In genomic region chr9:102975887-102976286, GRCm38 (mm10) we compare ENCODE assay signal across 22 mouse cellular contexts. TPM values are rescaled to one million over a fixed set of nuclear protein-coding genes. Genes with fewer than 3 reads are reported as not detected.
A peak's percentile ranks its signal among the peaks of the same experiment; 100 is the strongest.
DNase-seq lines count a peak whose midpoint lies in the region; ATAC-seq and TF ChIP-seq lines count a peak whose summit lies in the region.
"Had no signal": no experiment of that assay in that cellular context is flagged by ENCODE, and none has a peak within 500 bp of the region (broad histone marks: within the 10 kb centered on the region; RNA-seq: fewer than 3 reads in every experiment).

No protein-coding gene starts in this region.

- peak; percentile 77 for TF ChIP-seq EP300 in liver, postnatal 0 days (IDR thresholded peaks at IDR 0.05; ENCODE audit: low read depth)

- no peaks in the 10 kb centered on the region for H3K27me3 ChIP-seq in liver, adult 2 months (ENCODE audit: control insufficient read depth, insufficient read depth, low read length)
- no peaks in the 10 kb centered on the region for H3K27me3 ChIP-seq in liver, embryonic 11.5 days (replicated peaks; ENCODE audit: control insufficient read depth, insufficient read depth, low read length)
- H3K27me3 ChIP-seq in liver, postnatal 0 days (ENCODE audit: insufficient read depth, low read length), result no peaks in the 10 kb centered on the region
- H3K27me3 ChIP-seq in neural tube, embryonic 11.5 days (ENCODE audit: control insufficient read depth, insufficient read depth, low read length), result no peaks in the 10 kb centered on the region
- H3K27me3 ChIP-seq: CH12.LX, Patski had no signal

- H3K4me2 ChIP-seq in liver, embryonic 11.5 days, result no peak overlapping the region
- H3K4me2 ChIP-seq in liver, postnatal 0 days (ENCODE audit: low read depth, low read length), result no peak overlapping the region
- H3K4me2 ChIP-seq in neural tube, embryonic 11.5 days (ENCODE audit: low read depth), result no peak overlapping the region

- peaks cover 26% of the 10 kb centered on the region for H3K4me1 ChIP-seq in liver, adult 2 months (ENCODE audit: control insufficient read depth, insufficient read depth, low read length)
- H3K4me1 ChIP-seq in liver, embryonic 11.5 days (replicated peaks; ENCODE audit: control insufficient read depth, insufficient read depth, low read length), result no peaks in the 10 kb centered on the region
- H3K4me1 ChIP-seq in liver, postnatal 0 days (ENCODE audit: insufficient read depth), result peaks cover 24% of the 10 kb centered on the region
- H3K4me1 ChIP-seq in neural tube, embryonic 11.5 days (ENCODE audit: control insufficient read depth, insufficient read depth, low read length), result no peaks in the 10 kb centered on the region

- no peaks in the 10 kb centered on the region for H3K9me3 ChIP-seq in liver, embryonic 11.5 days (ENCODE audit: control insufficient read depth, low read length)
- no peaks in the 10 kb centered on the region for H3K9me3 ChIP-seq in liver, postnatal 0 days (ENCODE audit: low read length)
- no peaks in the 10 kb centered on the region for H3K9me3 ChIP-seq in neural tube, embryonic 11.5 days (ENCODE audit: control insufficient read depth, low read length)
- H3K9me3 ChIP-seq: G1E had no signal

- peak overlapping the region; percentile 63 for H3K27ac ChIP-seq in liver, adult 2 months (replicated peaks; ENCODE audit: insufficient read depth, low read depth, low read length)
- no peak overlapping the region for H3K27ac ChIP-seq in liver, embryonic 11.5 days (ENCODE audit: low read depth, low read length)
- no peak overlapping the region for H3K27ac ChIP-seq in liver, postnatal 0 days (ENCODE audit: low read depth)
- no peak overlapping the region for H3K27ac ChIP-seq in neural tube, embryonic 11.5 days (ENCODE audit: low read depth, low read length)

- peak; percentile 92 for DNase-seq in liver, adult 2 months (ENCODE audit: extremely low read depth, low read depth, low spot score)
- no peak for DNase-seq in liver, embryonic 11.5 days (ENCODE audit: low spot score)
- no peak for DNase-seq in liver, postnatal 0 days
- no peak for DNase-seq in liver
- DNase-seq in neural tube, embryonic 11.5 days (ENCODE audit: low spot score), result peak; percentile 3
- no peak for DNase-seq in neural tube, embryonic 10.5 days (ENCODE audit: extremely low spot score, low spot score)
- DNase-seq: adrenal gland, adult 2 months; adrenal gland, adult 8-10 months; adrenal gland, postnatal 10 days; adrenal gland, postnatal 14 days; adrenal gland, postnatal 25 days; adrenal gland, postnatal 36 days; B cell, adult 2 months; cerebellum, adult 11 months; cerebellum, adult 11-12 months; cerebellum, adult 18-20 months had no signal

- no peak for ATAC-seq in liver, embryonic 11.5 days (replicated peaks; ENCODE audit: low FRiP score)
- peak; percentile 40 for ATAC-seq in liver, postnatal 0 days
- no peak for ATAC-seq in neural tube, embryonic 11.5 days (ENCODE audit: insufficient read depth, low FRiP score, low TSS enrichment)
- ATAC-seq: activated CD4-positive, CD25-positive, alpha-beta regulatory T cell, adult 4 months; CD4-positive, CD25-positive, alpha-beta regulatory T cell, adult 4 months; Patski had no signal

- no peak for TF ChIP-seq CTCF in liver, adult 2 months (IDR thresholded peaks at IDR 0.05; ENCODE audit: low read depth, low read length)
- TF ChIP-seq CTCF in liver, postnatal 0 days (IDR thresholded peaks at IDR 0.05; ENCODE audit: low read depth), result no peak

- H3K36me3 ChIP-seq in liver, adult 2 months (ENCODE audit: control insufficient read depth, insufficient read depth, low read length), result no peaks in the 10 kb centered on the region
- H3K36me3 ChIP-seq in liver, embryonic 11.5 days (ENCODE audit: control insufficient read depth, insufficient read depth, low read length), result no peaks in the 10 kb centered on the region
- no peaks in the 10 kb centered on the region for H3K36me3 ChIP-seq in liver, postnatal 0 days (replicated peaks; ENCODE audit: insufficient read depth, low read length)
- no peaks in the 10 kb centered on the region for H3K36me3 ChIP-seq in neural tube, embryonic 11.5 days (ENCODE audit: control insufficient read depth, insufficient read depth, low read length)
- H3K36me3 ChIP-seq: G1E had no signal

- TF ChIP-seq POLR2A in liver, adult 2 months (IDR thresholded peaks at IDR 0.05; ENCODE audit: extremely low read depth, insufficient read depth, low read length), result no peak

- no peaks in the 10 kb centered on the region for H3K79me2 ChIP-seq in liver, adult 2 months (ENCODE audit: control insufficient read depth, insufficient read depth, low read length)

- H3K4me3 ChIP-seq in liver, adult 2 months (ENCODE audit: insufficient read depth, low read depth, low read length), result no peak overlapping the region
- H3K4me3 ChIP-seq in liver, embryonic 11.5 days (ENCODE audit: low read depth, low read length), result no peak overlapping the region
- H3K4me3 ChIP-seq in liver, postnatal 0 days (ENCODE audit: low read depth, low read length), result no peak overlapping the region
- H3K4me3 ChIP-seq in neural tube, embryonic 11.5 days (ENCODE audit: low read depth, low read length), result no peak overlapping the region

- 27% methylated on average over 2 of the region's 2 CpGs for WGBS in liver, adult 2 months
- 89% methylated on average over 2 of the region's 2 CpGs for WGBS in liver, embryonic 11.5 days
- WGBS in liver, postnatal 0 days (ENCODE audit: insufficient replicate concordance), result 59% methylated on average over 2 of the region's 2 CpGs
- WGBS in neural tube, embryonic 11.5 days, result 73% methylated on average over 2 of the region's 2 CpGs

- no peak overlapping the region for H3K9ac ChIP-seq in liver, adult 2 months (ENCODE audit: low read depth, low read length)
- H3K9ac ChIP-seq in liver, embryonic 11.5 days (ENCODE audit: low read depth, low read length), result no peak overlapping the region
- H3K9ac ChIP-seq in liver, postnatal 0 days (replicated peaks), result no peak overlapping the region
- no peak overlapping the region for H3K9ac ChIP-seq in neural tube, embryonic 11.5 days (ENCODE audit: low read length)

RNA-seq across cellular contexts. Expression of gene Slco2a1, which starts 12.6 kb away (rescaled TPM):
- total RNA-seq in liver, adult 2 months (2014; rRNA removed), result 8.9 and 20.7 TPM in 2 replicates
- polyA plus RNA-seq in liver, adult 2 months (2012; rRNA removed), result 43.1 and 55.5 TPM in 2 replicates
- 1.7 and 2.4 TPM in 2 replicates for polyA plus RNA-seq in liver, embryonic 11.5 days (2014; fragmentation: Nextera tagmentation; extraction: Ambion mirVana)
- polyA plus RNA-seq in liver, postnatal 0 days (2015; fragmentation: Nextera tagmentation; extraction: Ambion mirVana), result 8.5 and 11.2 TPM in 2 replicates
- 0.29 and 0.73 TPM in 2 replicates for polyA plus RNA-seq in neural tube, embryonic 11.5 days (2014; fragmentation: Nextera tagmentation; extraction: Ambion mirVana)
- total RNA-seq: CH12.LX, MEL had no signal

Comparison
In these comparisons a context has a peak if more than half of its experiments do, and no peak if none do; other contexts are left out.
1. DNase-seq: peak in liver, adult 2 months (single experiment) and neural tube, embryonic 11.5 days (single experiment); none in liver, embryonic 11.5 days (single experiment), liver, postnatal 0 days (single experiment), liver (single experiment) and neural tube, embryonic 10.5 days (single experiment).